Mouse (Mus musculus): ENCODE measurements around the gene Nme4.

Nme4 gene

GRCm38 (mm10) chr17:26066488-26067020, 28.8 kb downstream of the Nme4 start:
- DNase-seq (ENCODE audit: low spot score) = no peak

DNA sequence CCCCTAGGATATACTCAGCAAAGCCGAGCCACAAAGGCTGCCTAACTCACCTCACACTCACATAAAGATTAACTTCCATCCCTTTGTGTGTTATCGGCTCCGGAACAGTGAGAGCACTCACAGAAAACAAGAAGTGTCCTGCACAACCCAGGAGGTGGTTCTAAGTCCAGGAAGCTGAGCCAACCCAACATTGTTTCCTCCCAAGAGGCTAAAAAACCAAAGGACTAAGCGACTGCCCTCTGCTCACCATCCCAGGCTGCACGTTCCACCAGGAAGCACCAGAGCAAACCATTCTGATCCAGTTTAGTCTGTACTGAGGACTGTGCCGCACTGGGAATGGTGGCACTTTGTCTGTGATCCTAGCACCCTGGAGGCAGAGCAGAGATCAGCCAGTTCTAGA, 30.5 kb downstream of the Nme4 start:
- DNase-seq (ENCODE audit: low spot score) = peak; percentile 56

DNA sequence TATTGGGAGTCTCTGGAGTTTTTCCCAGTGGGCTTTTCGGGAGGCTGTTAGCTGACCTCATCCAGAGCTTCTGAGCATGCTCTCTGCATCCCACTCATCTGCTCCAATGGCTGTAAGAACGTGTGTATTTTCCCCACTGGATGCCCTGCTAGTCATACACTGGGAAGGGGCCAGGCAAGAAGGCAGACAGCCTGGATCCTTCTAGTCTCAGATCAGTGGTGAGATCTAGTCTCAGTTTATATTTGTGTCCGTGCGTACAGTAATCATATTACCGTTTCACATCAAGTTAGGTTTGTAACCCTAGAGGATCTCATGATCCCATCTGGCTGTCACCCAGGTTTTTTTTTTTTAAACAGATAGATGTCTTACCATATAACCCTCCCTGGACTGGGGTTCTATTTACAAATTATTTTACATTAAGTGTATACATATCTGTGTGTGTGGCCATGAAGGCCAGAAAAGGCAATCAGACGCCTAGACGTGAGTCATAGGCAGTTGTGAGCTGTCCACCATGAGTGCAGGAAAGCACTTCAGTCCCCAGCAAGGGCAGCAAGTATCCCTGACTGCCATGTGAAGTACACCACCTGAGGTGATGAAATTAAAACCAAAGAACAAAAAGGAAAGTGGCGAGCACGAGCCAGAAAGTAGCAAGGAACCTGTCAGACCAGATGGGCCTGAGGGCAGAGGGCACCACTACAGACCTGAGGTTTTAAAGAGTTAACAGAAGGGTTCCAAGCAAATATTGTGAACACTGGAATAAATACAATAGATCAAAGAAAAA, 37.4 kb downstream of the Nme4 start:
- no peak for DNase-seq (ENCODE audit: low spot score)

DNA sequence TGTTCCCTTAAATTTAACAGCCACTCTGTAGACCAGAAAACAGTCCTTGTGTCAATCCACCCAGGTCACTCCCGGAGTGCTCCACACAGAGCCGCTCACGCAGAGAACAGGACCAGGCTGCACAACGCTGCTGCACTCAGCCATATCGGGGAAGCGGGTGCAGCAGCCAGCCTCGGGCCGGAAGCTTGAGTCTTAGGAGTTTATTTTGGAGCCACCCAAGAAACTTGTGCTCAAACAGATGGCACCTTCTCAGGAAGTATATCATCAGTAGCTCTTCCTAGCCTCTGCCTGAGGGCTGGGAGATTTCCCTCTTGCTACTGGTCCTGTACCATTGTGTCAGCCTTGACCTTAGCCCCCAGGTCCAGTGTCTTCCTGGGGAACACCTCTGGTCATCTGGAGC, 38.1 kb downstream of the Nme4 start:
- no peak for DNase-seq (ENCODE audit: low spot score)

DNA sequence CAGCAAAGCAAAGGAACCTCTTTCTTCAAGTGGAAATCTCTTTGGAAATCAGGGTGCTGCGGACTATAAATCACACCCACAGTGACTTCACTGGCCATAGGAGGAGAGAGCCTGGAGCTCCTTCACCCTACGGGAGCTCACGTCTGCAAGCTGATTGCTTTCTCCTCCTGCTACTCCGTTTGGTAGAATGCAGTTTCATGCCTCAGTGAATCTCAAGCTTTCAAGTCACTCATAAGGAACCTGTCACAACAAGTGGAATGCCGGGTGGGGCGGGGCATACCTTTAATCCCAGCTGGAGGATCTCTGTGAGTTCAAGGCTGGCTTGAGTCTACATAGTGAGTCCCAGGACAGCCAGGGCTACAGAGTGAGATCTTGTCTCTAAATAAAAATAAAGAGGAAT, 40.2 kb downstream of the Nme4 start:
- DNase-seq (ENCODE audit: low spot score) = no peak

DNA sequence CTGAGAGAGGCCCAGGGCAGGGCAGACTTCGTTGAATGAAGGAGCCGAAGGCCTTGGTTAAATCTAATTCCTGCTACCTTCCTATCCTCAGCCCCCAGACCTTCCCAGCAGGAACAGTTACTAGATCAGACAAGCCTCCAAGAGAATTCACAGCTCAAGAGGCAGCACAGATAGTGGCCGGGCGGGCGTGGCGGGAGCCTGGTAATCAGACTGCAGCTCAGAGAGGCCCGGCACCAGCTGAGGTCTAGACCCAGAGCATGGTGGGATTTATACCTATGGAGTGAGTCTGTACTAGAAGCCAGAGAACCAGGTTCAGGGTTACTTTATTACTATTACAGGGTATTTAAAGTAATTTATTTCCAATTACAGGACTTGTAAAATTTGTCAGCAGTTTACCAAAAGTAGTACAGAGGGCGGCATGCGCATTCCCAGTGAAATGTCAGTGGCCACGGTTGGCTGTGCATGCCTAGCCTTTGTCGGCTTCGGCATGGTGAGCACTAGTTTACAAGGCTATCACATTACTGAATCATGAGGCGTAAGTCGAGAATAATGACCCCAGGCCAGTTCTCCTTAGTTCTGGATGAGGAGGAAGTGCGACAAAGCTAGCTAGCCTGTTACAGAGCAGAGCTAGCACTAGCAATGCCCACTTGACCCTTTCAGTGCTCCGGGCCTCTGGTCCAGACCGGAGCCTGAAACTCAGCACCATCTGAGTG, 41.1 kb downstream of the Nme4 start:
- DNase-seq (ENCODE audit: low spot score) = peak; percentile 50

DNA sequence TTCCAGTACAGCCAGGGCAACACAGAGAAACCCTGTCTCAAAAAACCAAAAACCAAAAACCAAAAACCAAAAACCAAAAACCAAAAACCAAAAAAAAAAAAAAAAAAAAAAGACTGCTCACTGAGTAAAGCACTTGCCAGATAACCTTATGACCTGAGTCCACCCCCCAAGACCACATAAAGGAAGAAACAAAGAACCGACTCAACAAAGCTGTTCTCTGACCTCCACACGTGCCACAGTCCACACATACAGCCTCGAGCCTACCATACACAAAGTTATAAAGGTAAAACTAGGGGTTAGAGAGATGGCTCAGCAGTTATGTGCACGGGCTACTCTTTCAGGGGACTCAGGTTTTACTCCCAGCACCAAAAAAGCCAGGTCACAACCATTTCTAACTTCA, 42.7 kb downstream of the Nme4 start:
- DNase-seq (ENCODE audit: low spot score) = peak; percentile 76

- DNase-seq (ENCODE audit: low spot score) = peak; percentile 76
Observed at GRCm38 (mm10) chr17:26052074-26052473, 43.3 kb downstream of the Nme4 start.

GRCm38 (mm10) chr17:26048118-26048517, 47.3 kb downstream of the Nme4 start:
- DNase-seq (ENCODE audit: low spot score) = no peak

DNA sequence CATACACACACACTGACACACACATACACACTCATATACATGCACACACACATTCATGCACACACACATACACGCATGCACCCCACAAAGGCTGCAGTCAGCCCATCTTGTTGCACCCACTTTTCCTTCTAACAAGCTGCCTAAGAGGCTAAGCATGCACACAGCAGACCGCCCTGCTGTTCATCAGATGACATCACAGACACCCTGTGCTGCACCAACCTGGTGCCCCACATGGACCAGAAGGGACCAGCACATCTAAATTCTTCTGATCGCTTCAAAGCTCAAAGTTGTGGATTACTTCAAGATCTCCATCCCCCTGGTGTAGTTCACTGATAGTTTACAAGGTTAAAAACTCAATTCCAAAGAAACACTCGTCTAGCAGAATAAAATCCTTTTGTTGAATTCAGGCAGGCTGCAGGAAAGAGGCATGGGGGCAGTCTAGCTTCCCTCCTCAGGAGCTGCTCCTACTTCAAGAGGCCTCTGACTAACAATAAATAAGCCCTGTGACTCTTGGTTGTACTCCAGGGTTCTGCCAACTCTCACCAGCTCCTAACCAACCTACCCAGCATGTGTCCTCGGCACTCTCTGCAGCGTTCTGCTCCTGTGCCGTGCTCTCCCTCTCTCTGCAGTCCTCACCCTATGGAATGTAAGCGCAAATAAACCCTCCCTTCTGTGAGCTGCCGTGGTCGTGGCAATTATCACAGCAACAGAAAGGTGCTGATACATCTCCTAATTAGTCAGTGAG, 49.0 kb downstream of the Nme4 start:
- DNase-seq (ENCODE audit: low spot score) = no peak

DNA sequence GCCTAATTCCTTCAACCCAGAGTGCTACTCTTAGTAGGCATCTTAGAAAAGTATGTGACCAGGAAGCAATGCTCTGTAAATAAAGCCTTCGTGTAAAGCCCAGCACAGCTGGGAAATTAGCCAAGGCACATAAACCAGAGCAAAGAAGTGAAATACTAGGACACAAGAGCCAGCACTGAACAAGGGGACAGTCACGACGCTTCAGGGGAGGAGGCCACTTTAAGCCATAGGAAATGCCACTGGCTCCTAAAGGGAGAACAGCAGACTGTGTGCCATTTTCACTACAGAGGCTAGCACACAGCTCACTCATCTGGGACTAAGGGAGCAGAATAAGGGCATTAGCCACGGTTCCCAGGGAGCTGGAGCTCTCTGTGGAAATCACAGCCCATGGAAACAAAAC, 50.1 kb downstream of the Nme4 start:
- no peak for DNase-seq (ENCODE audit: low spot score)

GRCm38 (mm10) chr17:26043249-26043636, 52.2 kb downstream of the Nme4 start:
- DNase-seq (ENCODE audit: low spot score) = no peak

DNA sequence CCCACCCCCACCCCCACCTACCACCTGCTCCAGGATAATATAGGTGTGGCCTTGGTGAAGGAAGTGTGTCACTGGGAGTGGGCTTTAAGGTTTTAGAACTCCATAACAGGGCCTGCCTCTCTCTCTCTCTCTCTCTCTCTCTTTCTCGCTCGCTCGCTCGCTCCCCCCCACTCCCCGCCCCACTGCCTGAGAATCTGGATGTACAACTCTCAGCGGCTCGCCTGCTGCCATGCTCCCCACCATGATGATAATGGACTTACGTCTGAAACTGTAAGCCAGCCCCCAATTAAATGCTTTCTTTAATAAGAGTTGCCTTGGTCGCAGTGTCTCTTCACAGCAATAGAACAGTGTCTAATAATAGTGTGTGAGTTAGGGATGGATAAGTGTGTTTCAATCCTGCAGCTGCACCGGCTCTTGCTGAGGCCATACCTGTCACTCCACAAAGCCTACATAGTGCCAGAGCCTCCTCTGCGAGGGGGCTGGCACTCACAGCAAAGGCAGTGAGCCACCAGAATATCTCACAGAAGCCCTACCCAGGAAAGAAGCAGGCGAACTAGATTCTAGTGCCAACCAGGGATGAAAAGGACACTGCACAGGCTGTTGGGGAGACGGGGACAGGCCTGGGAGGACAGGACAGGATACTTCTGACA, 52.7 kb downstream of the Nme4 start:
- DNase-seq (ENCODE audit: low spot score) = no peak
